Mouse (Mus musculus) lung, embryonic 15.5 days (tissue): ENCODE data around the gene Mas1. TPM values are rescaled to one million over a fixed set of nuclear protein-coding genes. Genes with fewer than 3 reads are reported as not detected.

ENCODE experiments used
- ATAC-seq: fragments of 200-750 bp; cut with Nextera tagmentation; 2 replicates; pipeline ENCODE4 v1.8.0; 2017; ENCODE audit warnings: moderate number of reproducible peaks, borderline replicate concordance; ENCODE audit not compliant: low FRiP score, low TSS enrichment; ENCODE audit errors: extremely low read depth
- H3K27ac ChIP-seq: fragments of 300-500 bp; sonication (generic); 2 replicates; pipeline ENCODE4 v1.5.1; 2015; ENCODE audit warnings: moderate library complexity, mild to moderate bottlenecking, inconsistent platforms
- H3K27me3 ChIP-seq: fragments of 300-500 bp; sonication (generic); 2 replicates; pipeline ENCODE4 v1.6.1; 2015; ENCODE audit warnings: inconsistent platforms
- H3K36me3 ChIP-seq: fragments of 300-500 bp; sonication (generic); 2 replicates; pipeline ENCODE4 v1.6.1; 2015; ENCODE audit warnings: inconsistent platforms
- H3K4me1 ChIP-seq: fragments of 300-500 bp; sonication (generic); 2 replicates; pipeline ENCODE4 v1.6.1; 2015; ENCODE audit warnings: inconsistent platforms
- H3K4me2 ChIP-seq: fragments of 300-500 bp; sonication (generic); 2 replicates; pipeline ENCODE4 v1.6.1; 2015; ENCODE audit warnings: inconsistent platforms, mild to moderate bottlenecking, moderate library complexity
- H3K4me3 ChIP-seq: fragments of 300-500 bp; sonication (generic); 2 replicates; pipeline ENCODE4 v1.5.1; 2015; ENCODE audit warnings: mild to moderate bottlenecking, inconsistent platforms
- H3K9ac ChIP-seq: fragments of 300-500 bp; sonication (generic); 2 replicates; pipeline ENCODE4 v1.6.1; 2015; ENCODE audit warnings: inconsistent platforms
- H3K9me3 ChIP-seq: fragments of 300-500 bp; sonication (generic); 2 replicates; pipeline ENCODE4 v1.6.1; 2016; ENCODE audit warnings: inconsistent platforms
- WGBS: fragments of 180-500 bp; shearing (Covaris S2); methylation state at CpG from one replicate; pipeline ENCODE4 v1.1.7; 2015; 5-methylcytosine and 5-hydroxymethylcytosine counted together
- polyA plus RNA-seq: library from polyadenylated mRNA; unstranded; fragments of >200 nt; fragmentation: Nextera tagmentation; extraction: Ambion mirVana; gene quantifications from 2 replicates; pipeline ENCODE4 v1.2.1, GENCODE M21; 2015

The Mas1 gene
- polyA plus RNA-seq, 1 experiment from 2014 or later: 0.69 TPM

DNA sequence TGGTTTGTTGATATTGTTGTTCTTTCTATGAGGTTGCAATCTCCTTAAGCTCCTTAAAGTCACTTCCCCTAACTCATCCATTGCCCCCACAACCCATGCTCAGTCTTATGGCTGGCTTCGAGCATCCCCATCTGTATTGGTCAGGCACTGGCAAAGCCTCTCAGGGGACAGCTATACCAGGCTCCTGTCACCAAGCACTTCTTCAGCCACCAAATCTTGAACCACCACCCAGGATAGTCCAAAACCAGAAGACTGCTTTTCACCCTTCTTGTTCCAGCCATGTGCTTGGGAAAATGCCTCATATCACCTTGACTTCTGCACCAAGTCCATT, 57.0 kb downstream of the Mas1 start:
- H3K9me3 ChIP-seq: no peaks in the 10 kb centered on the region
- H3K36me3 ChIP-seq: peaks cover 28% of the 10 kb centered on the region
- H3K4me3 ChIP-seq: no peak overlapping the region
- no peak overlapping the region for H3K4me2 ChIP-seq
- ATAC-seq: no peak
- no peaks in the 10 kb centered on the region for H3K27me3 ChIP-seq
- H3K27ac ChIP-seq: no peak overlapping the region
- 91% methylated on average over 1 of the region's 1 CpGs for WGBS
- H3K4me1 ChIP-seq: peaks cover 22% of the 10 kb centered on the region
- H3K9ac ChIP-seq: no peak overlapping the region

DNA sequence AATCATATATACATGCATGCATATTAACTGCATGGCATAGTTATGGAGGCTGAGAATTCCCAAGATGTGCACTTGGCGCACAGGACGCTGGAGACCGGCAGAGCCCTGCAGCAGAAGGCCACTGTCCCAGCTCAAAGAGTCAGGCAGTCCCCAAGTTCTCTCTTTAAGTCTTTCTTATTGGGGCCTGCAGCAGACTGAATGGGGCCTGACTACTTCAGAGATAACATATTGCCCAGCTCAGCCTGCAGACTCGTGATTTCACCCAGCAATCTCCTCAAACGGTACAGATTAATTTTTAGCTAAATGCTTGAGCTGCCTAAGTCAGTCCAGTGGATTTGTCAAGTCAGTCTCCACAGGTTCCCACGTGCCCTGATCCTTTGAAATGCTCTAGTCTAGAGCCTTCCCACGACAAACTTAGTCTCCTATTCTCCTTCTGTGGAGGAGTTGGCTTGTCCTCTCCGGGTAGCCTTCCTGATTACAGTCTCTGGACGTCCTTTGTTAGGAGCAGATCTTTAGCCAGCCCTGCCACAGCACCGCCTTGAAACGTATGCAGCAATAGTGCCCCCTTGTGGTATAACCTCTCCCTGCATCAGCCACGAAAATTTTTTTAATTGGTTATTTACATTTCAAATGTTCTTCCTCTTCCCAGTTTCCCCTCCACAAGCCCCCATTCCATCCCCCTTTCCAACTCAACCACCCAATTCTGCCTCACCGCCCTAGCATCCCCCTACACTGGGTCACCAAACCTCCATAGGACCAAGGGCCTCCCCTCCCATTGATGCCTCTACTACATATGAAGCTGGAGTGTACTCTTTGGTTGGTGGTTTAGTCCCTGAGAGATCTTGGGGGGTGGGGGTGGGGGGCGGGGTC, 57.6 kb downstream of the Mas1 start:
- no peak overlapping the region for H3K9ac ChIP-seq
- WGBS: 16% methylated on average over 14 of the region's 14 CpGs
- no peaks in the 10 kb centered on the region for H3K9me3 ChIP-seq
- peak; percentile 82 for ATAC-seq
- no peak overlapping the region for H3K4me3 ChIP-seq
- no peak overlapping the region; the same call in 1 of the 2 replicates for H3K4me2 ChIP-seq
- H3K27me3 ChIP-seq: no peaks in the 10 kb centered on the region
- H3K27ac ChIP-seq: peak overlapping the region; percentile 85
- peaks cover 22% of the 10 kb centered on the region for H3K4me1 ChIP-seq
- peaks cover 22% of the 10 kb centered on the region for H3K36me3 ChIP-seq

DNA sequence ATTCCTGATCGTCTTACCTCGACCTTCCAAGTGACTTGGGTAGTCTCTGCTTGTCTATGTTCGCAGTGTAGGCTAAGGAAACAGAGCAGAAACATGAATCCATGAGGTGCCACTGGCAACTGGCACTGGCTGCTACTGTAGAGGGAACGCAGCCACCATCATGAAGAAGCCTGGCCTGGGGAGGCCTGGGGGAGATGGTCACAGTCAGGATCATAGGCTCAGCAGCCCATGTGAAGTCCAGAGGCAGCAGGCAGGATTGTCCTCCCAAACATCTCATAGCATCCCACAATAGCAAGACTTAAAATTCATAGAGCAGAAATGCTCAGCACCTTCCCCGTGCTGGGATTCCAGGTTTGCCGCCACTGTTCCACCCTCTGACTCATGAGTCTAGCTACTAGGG, 59.1 kb downstream of the Mas1 start:
- peaks cover 7% of the 10 kb centered on the region; the same call in 1 of the 2 replicates for H3K36me3 ChIP-seq
- H3K9me3 ChIP-seq: no peaks in the 10 kb centered on the region
- no peak overlapping the region for H3K9ac ChIP-seq
- WGBS: 80% methylated on average over 6 of the region's 6 CpGs
- no peak overlapping the region for H3K4me3 ChIP-seq
- no peaks in the 10 kb centered on the region for H3K27me3 ChIP-seq
- peaks cover 22% of the 10 kb centered on the region for H3K4me1 ChIP-seq
- ATAC-seq: no peak
- no peak overlapping the region for H3K4me2 ChIP-seq
- peak overlapping the region; percentile 65 for H3K27ac ChIP-seq

DNA sequence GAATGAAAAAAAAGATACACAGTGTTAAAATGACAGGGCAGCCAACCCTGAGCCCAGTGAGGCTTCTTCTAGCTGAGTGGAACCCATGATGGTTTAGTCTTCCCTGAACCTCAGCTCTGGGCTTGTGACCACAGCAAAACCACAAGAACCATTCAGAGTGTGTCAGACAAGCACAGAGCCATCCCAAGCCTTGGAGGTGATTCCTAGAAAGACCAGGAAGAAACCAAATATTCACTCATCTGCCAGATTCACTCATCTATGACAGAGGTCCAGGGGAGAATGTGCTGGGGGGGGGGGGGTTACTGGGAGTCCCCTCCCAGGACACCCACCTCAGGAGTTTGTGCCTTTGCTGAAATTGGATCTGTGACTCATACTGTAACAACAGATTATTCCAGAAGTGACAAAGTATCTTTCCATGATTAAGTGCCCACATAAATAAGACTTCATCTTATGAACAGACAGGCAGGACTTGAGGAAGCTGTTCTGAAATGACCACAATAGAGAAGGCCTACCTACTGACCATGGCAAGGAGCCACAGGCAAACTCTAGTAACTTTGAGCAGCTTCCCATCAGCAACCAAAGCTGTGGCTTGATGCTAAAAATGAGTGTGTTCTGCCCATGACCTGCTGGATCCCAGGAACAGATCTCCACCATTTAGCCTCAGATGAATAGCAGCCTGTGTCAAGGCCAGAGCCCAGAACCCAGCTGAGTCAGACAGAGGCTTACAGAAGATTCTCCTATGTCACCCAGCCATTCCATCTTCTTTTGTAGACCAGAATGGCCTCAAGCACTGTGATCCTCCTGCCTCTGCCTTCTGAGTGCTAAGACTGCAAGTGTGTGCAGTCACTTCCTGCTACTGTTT, 63.1 kb downstream of the Mas1 start:
- ATAC-seq: no peak
- no peak overlapping the region for H3K9ac ChIP-seq

DNA sequence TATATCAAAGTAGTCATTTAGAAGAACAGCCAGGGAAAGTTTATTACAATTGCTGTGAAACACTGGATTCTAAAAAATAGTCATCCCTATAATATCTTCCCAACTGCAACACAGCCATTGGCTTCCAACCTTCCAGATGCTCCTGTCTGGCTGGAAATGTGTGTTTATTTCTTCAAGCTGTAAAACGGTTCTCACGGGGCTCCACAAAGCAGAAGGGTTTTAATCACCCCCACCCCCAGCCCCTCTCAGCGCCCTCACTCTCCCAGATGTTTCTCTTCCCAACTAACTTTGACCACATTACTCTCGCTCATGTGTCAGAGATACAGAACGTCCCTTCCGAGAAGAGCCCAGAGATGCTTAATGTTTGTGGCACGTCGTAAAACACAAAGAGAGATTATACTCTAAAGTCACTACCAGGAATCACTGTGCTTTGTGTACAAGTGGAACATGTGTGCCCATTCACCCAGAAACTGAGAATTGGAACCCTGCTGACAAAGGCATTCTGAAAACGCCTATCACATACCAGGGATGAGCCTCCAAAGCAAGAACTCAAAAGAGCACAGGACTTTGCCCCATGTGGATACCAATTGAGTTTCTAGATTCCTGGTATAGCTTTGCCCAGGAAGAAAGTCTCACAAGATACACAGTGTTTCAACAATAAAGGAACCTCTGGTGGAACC, 65.9 kb downstream of the Mas1 start:
- H3K4me3 ChIP-seq: no peak overlapping the region
- H3K27me3 ChIP-seq: no peaks in the 10 kb centered on the region
- peak overlapping the region; percentile 55 for H3K27ac ChIP-seq
- 44% methylated on average over 9 of the region's 9 CpGs for WGBS
- ATAC-seq: peak; percentile 68; the same call in 1 of the 2 replicates
- H3K36me3 ChIP-seq: no peaks in the 10 kb centered on the region
- H3K4me2 ChIP-seq: no peak overlapping the region
- no peaks in the 10 kb centered on the region for H3K9me3 ChIP-seq
- peaks cover 29% of the 10 kb centered on the region for H3K4me1 ChIP-seq
- H3K9ac ChIP-seq: no peak overlapping the region

More for the DNA sequence above, 63.1 kb downstream of the Mas1 start:
- Histone ChIP-seq H3K4me1 (peaks cover 19% of the 10 kb centered on the region), H3K4me3 (no peak overlapping the region), H3K27me3 (no peaks in the 10 kb centered on the region), H3K27ac (no peak overlapping the region; the same call in 1 of the 2 replicates), H3K9me3 (no peaks in the 10 kb centered on the region), H3K36me3 (no peaks in the 10 kb centered on the region), H3K4me2 (no peak overlapping the region)

DNA sequence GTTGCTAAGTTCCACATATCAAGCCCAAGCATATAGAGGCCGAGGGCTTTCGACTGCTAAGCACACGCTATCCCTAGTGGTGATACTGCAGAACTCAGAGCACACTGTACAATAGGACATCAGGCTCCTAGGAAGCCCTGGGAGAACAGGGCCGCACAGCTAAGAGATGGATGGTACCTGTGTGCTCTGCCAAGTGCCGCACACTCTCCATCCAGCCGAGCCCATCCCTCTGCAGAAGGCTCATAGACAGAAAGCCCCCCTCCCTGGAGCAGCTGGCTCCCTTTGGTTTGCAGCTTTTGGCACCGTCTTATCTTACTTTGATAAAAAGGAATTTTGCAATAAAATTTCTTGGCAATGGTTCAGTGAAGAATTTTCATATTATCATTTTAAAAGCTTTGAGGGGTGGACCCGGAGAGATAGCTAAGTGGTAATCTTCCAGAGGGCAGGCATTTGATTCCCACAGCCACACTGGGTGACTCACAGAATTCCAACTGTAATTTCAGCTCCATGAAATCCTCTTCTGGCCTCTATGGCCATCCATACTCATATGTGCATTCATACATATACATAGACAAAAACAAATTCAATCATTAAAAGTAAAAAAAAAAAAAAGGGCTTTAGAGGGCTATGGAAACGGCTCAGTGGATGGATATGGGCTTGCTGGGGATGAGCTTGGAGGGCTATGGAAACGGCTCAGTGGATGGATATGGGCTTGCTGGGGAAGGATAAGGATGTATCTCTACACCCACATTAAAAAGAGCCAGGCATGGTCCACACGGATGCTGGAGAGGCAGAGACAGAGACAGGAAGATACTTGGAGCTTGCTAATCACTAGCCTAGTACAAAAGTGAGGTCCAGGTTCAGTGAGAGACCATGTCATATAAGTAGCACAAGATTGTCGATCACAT, 68.3 kb downstream of the Mas1 start:
- no peak overlapping the region for H3K9ac ChIP-seq
- no peaks in the 10 kb centered on the region for H3K27me3 ChIP-seq
- H3K9me3 ChIP-seq: no peaks in the 10 kb centered on the region
- 35% methylated on average over 12 of the region's 12 CpGs for WGBS
- H3K4me2 ChIP-seq: no peak overlapping the region
- peaks cover 46% of the 10 kb centered on the region for H3K4me1 ChIP-seq
- H3K27ac ChIP-seq: peak overlapping the region; percentile 81
- ATAC-seq: peak; percentile 93
- no peak overlapping the region for H3K4me3 ChIP-seq
- no peaks in the 10 kb centered on the region for H3K36me3 ChIP-seq

DNA sequence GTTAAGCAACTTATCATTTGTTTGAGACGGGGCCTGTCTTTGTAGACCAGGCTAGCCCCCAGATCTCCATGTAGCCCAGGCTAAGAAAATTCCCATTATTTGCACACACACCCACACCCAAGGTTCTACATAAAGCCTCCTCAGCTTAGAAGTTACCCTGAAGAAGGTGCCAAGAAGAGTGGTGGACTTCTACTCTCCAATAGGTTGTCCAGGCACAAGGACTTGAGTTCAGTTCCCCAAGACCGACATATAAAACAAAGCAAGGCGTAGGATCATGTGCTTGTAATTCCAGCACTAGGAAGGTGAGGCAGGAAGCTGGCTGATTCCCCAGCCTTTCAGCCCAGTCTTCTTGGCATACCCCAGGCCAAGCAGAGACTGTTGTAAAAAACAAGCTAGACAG, 69.4 kb downstream of the Mas1 start:
- Histone ChIP-seq H3K4me2 (no peak overlapping the region), H3K27ac (peak overlapping the region; percentile 81), H3K27me3 (no peaks in the 10 kb centered on the region), H3K4me1 (peaks cover 56% of the 10 kb centered on the region), H3K4me3 (no peak overlapping the region), H3K9me3 (no peaks in the 10 kb centered on the region), H3K9ac (no peak overlapping the region), H3K36me3 (no peaks in the 10 kb centered on the region)
- no peak for ATAC-seq
- 74% methylated on average over 3 of the region's 3 CpGs for WGBS

DNA sequence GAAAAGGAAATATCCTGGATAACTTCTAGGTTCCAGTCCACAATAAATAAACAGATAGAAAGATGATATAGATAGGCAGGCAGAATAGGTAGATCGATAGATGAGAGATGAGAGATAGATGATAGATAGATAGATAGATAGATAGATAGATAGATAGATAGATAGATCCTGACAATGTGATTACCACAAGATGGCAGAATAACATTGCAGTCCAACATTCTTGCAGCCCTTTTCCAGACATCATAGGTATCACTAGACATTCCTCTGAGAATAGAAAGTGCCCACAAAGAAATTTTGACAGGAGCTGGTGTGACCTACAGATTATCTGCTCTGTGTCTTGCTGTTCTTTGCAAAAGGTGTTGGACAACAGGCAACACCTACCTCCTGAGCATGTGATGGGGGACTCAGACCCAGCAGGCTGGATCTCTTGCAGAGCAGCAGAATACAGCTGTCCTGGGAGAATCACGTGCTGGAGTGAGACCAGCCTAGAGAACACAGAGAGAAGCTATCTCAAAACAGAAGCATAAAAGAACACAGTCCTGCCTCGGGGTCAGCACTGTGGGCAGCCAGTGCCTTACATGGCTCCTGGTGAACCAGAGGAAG, 70.4 kb downstream of the Mas1 start:
- WGBS: 48% methylated on average over 3 of the region's 3 CpGs
- Histone ChIP-seq H3K4me3 (no peak overlapping the region), H3K27me3 (no peaks in the 10 kb centered on the region), H3K4me1 (peaks cover 67% of the 10 kb centered on the region), H3K4me2 (no peak overlapping the region), H3K27ac (peak overlapping the region; percentile 81), H3K9ac (no peak overlapping the region), H3K9me3 (no peaks in the 10 kb centered on the region), H3K36me3 (no peaks in the 10 kb centered on the region)
- no peak for ATAC-seq

DNA sequence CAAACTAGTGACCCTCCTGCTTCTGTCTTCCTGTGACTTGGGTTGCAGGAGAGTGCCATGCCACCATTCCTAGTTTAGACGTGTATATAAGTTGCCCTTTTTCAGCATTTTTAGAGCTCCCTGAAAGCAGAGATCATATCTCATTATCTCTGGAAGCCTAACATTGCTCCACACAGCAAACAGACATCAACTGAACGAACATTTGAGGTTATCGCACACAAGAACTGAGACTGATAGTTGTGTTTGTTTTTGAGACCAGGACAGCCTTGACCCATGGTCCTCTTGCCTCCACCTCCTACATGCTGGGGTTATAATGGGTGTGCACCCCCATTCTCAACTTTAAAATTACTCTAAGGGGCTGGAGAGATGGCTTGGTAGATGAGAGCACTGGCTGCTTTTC, 71.3 kb downstream of the Mas1 start:
- Histone ChIP-seq H3K4me1 (peaks cover 74% of the 10 kb centered on the region), H3K36me3 (no peaks in the 10 kb centered on the region), H3K4me2 (no peak overlapping the region), H3K27ac (0 out of 2 replicates have a peak overlapping the region, but pooled peaks have one; percentile 24), H3K4me3 (no peak overlapping the region), H3K9ac (no peak overlapping the region), H3K27me3 (no peaks in the 10 kb centered on the region), H3K9me3 (no peaks in the 10 kb centered on the region)
- WGBS: 50% methylated on average over 3 of the region's 3 CpGs
- ATAC-seq: no peak

DNA sequence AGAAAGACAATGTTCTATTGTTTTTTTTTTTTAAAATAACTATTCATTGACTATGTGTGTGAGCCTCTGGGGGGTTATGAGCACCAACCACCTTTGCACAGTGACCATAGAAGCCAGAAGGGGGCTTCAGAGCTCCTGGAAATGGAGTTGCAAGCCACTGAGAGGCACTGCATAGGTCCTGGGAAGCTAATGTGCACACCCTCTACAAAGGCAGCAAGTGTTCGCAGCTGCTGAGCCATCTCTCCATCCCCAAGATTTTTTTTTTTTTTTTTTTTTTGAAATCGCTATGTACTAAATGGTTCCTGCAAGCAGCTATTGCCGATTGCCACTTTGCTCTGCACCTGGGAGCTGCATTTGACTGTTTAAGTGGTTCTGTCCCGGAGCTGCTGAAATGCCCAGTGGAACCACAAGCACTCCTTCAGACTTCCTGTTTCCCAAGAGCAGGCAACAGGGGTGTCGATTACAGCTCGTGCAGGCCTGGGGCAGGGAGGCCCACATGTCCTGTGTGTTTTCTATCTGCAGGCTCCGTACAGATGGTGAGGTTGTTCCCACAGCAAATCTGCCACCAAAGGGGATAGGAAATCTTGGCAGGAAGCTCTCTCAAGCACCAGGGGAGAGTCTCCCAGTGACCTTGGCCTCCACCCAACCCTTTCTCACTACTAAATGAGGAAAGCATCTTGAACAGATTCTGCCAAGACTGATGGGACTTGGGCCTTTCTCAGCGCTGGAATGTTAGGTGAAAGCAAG, 74.1 kb downstream of the Mas1 start:
- 0 out of 2 replicates have a peak overlapping the region, but pooled peaks have one; percentile 1 for H3K9ac ChIP-seq
- no peak overlapping the region for H3K4me2 ChIP-seq
- H3K4me3 ChIP-seq: no peak overlapping the region
- no peaks in the 10 kb centered on the region for H3K27me3 ChIP-seq
- H3K27ac ChIP-seq: peak overlapping the region; percentile 89
- no peaks in the 10 kb centered on the region for H3K9me3 ChIP-seq
- no peaks in the 10 kb centered on the region for H3K36me3 ChIP-seq
- 10% methylated on average over 8 of the region's 8 CpGs for WGBS
- H3K4me1 ChIP-seq: peaks cover 79% of the 10 kb centered on the region
- ATAC-seq: peak; percentile 32
